Mouse (Mus musculus): ENCODE measurements around the gene Slc25a54. TPM values are rescaled to one million over a fixed set of nuclear protein-coding genes. Genes with fewer than 3 reads are reported as not detected.

The Slc25a54 gene
- polyA plus RNA-seq, 1 experiment from 2014 or later, result not detected

DNA sequence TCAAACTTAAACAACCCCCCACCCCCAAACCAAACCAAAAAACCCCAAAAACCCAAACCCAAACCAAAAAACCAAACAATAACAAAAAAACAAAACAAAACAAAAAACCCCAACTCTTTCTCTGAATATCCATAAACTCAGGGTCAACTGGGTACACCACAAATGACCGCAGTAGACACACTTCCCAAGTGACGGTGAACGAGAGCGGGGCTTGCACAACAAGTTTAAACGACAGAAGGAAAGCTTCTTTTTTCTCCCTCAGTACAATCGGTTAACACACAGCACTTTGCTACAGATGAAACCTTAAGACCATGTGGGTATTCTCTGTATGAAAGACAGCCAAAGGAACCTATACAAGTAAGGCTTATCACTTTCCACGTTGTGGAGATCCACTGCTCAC lies 17.9 kb upstream of the Slc25a54 start:
- ATAC-seq (ENCODE audit: low FRiP score), result no peak
- no peak overlapping the region for H3K4me2 ChIP-seq
- H3K36me3 ChIP-seq, result no peaks in the 10 kb centered on the region
- no peak overlapping the region for H3K4me3 ChIP-seq (replicated peaks)
- H3K27ac ChIP-seq (replicated peaks), result no peak overlapping the region
- 70% methylated on average over 7 of the region's 7 CpGs for WGBS
- H3K9ac ChIP-seq (replicated peaks), result no peak overlapping the region
- H3K9me3 ChIP-seq (replicated peaks), result no peaks in the 10 kb centered on the region
- no peaks in the 10 kb centered on the region for H3K4me1 ChIP-seq
- H3K27me3 ChIP-seq (replicated peaks), result no peaks in the 10 kb centered on the region

DNA sequence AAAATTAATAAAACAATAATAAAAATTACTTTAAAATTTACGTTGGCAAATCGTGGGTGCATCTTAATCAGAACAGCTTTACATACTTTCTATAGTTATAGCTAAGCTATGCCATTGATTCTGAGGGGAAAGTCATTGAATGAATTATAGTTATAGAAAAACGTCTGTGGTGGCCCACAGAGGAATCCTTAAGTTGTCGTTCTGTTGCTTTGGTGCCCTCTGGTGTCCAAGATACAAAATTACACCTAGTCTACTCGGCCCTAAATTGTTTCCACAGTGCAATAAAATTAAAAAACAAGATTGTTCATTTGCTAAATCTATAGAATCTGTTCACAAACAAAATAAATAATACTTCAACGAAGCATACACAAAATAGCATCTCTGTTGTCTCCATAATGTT lies 17.3 kb upstream of the Slc25a54 start:
- 3% methylated on average over 6 of the region's 6 CpGs for WGBS
- H3K4me3 ChIP-seq (replicated peaks), result no peak overlapping the region
- no peak overlapping the region for H3K4me2 ChIP-seq
- H3K9me3 ChIP-seq (replicated peaks), result no peaks in the 10 kb centered on the region
- no peak for ATAC-seq (ENCODE audit: low FRiP score)
- H3K36me3 ChIP-seq, result no peaks in the 10 kb centered on the region
- H3K9ac ChIP-seq (replicated peaks), result no peak overlapping the region
- H3K27me3 ChIP-seq (replicated peaks), result no peaks in the 10 kb centered on the region
- H3K27ac ChIP-seq (replicated peaks), result no peak overlapping the region
- no peaks in the 10 kb centered on the region for H3K4me1 ChIP-seq

DNA sequence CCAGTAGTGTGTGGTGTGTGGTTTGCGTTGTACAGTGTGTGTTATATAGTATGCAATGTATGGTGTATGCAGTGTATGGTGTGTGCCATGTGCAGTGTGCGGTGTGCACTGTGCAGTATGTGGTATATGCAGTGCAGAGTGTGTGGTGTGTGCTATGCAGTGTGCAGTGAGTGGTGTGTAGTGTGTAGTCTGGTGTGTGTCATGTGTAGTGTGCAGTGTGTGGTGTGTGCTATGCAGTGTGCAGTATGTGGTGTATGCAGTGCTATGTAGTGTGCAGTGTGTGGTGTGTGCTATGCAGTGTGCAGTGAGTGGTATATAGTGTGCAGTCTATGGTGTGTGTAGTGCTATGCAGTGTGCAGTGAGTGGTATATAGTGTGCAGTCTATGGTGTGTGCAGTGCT lies 4.1 kb downstream of the Slc25a54 start:
- ATAC-seq (ENCODE audit: low FRiP score), result no peak
- H3K27ac ChIP-seq (replicated peaks), result no peak overlapping the region
- 95% methylated on average over 2 of the region's 2 CpGs for WGBS
- H3K9me3 ChIP-seq (replicated peaks), result no peaks in the 10 kb centered on the region
- H3K9ac ChIP-seq (replicated peaks), result no peak overlapping the region
- no peak overlapping the region for H3K4me2 ChIP-seq
- no peaks in the 10 kb centered on the region for H3K27me3 ChIP-seq (replicated peaks)
- H3K4me3 ChIP-seq (replicated peaks), result no peak overlapping the region
- H3K36me3 ChIP-seq, result no peaks in the 10 kb centered on the region
- H3K4me1 ChIP-seq, result no peaks in the 10 kb centered on the region

DNA sequence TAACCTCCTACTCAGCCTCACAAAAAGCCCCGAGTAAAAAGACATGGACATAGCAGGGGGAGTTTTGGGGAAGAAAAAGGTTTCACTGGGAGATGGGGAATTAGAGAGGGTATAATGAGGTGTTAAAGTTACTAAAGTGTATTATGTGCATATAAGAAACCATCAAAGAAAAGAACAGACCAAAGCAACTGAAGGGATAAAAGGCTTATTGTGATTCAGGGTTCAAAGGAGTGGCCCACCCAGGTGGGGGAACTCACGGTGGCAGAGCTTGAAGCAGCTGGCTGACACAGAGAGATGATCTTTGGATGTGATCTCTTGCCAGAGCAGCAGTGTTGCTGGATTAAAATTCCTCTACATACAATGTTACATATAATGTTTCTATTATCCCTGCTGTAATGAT lies 8.2 kb downstream of the Slc25a54 start:
- H3K4me1 ChIP-seq, result no peaks in the 10 kb centered on the region
- H3K27ac ChIP-seq (replicated peaks), result no peak overlapping the region
- H3K4me3 ChIP-seq (replicated peaks), result no peak overlapping the region
- no peaks in the 10 kb centered on the region for H3K9me3 ChIP-seq (replicated peaks)
- no peak overlapping the region for H3K9ac ChIP-seq (replicated peaks)
- H3K27me3 ChIP-seq (replicated peaks), result no peaks in the 10 kb centered on the region
- H3K4me2 ChIP-seq, result no peak overlapping the region
- H3K36me3 ChIP-seq, result no peaks in the 10 kb centered on the region
- no peak for ATAC-seq (ENCODE audit: low FRiP score)
- 9% methylated on average over 2 of the region's 2 CpGs for WGBS

DNA sequence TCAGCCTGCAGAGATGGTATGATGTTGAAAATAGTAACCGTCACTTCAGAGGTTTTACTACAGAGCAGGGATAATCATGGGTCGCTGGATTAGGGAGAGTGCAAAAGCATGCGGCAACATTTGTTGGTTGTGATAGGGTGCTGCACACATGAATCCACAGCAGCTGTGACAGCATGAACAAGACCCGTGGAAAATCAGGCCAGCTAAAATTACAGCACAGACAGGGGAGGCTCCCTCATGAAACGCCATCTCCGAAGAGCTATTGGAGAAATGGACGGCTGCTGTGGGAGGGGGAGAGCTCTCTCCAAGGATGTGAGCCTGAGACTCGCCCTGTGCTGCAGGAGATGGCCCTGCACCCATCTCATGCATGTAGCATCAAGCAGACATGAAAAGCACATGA lies 24.4 kb downstream of the Slc25a54 start:
- Histone ChIP-seq H3K27me3 (replicated peaks) (no peaks in the 10 kb centered on the region), H3K4me2 (no peak overlapping the region), H3K4me3 (replicated peaks) (no peak overlapping the region), H3K4me1 (no peaks in the 10 kb centered on the region), H3K27ac (replicated peaks) (no peak overlapping the region), H3K9ac (replicated peaks) (no peak overlapping the region), H3K36me3 (no peaks in the 10 kb centered on the region), H3K9me3 (replicated peaks) (no peaks in the 10 kb centered on the region)
- no peak for ATAC-seq (ENCODE audit: low FRiP score)
- WGBS, result 52% methylated on average over 8 of the region's 8 CpGs

DNA sequence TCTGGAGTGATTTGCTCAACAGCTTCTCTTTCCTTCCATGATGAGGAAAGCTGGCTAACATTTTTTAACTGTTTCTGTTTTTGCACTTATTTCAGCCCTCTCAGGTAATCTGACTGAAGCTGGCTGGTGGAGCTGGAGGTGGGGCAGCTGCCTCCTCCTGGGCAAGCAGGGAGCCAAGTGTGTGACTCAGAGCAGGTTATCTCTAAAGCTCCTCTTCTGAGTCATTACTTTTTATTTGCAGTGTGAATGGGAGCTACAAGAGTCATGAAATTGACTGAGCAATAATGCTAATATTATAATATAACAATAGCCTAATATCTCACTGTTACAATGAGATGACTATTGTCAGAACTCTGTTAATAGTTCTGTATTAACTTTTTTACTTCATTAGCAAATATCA lies 36.9 kb downstream of the Slc25a54 start:
- H3K9me3 ChIP-seq (replicated peaks), result peaks cover 6% of the 10 kb centered on the region; the same call in 1 of the 2 replicates
- no peak overlapping the region for H3K4me3 ChIP-seq (replicated peaks)
- no peak for ATAC-seq (ENCODE audit: low FRiP score)
- H3K9ac ChIP-seq (replicated peaks), result no peak overlapping the region
- H3K27me3 ChIP-seq (replicated peaks), result no peaks in the 10 kb centered on the region
- no peak overlapping the region for H3K27ac ChIP-seq (replicated peaks)
- H3K4me2 ChIP-seq, result no peak overlapping the region
- peaks cover under 1% of the 10 kb centered on the region for H3K4me1 ChIP-seq
- H3K36me3 ChIP-seq, result no peaks in the 10 kb centered on the region

DNA sequence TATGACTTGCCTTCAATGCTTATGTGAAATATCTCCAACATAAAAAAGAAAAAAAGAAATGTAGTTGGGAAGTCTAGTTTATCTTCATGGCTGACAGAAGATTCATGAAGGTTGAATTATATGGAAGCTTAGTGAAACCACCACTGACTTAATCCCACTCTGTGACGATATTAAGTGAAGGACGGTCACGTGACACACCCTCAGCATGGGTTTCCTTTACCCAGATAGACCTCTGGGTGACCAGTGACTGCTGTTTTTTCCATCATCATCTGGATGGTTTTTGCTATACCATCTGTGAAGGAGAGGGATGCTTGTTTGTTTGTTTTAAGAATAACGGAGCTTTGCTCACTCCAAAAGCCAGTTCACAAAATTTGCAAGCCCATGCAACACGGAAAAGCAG lies 39.3 kb downstream of the Slc25a54 start:
- H3K27me3 ChIP-seq (replicated peaks), result no peaks in the 10 kb centered on the region
- no peak overlapping the region for H3K4me2 ChIP-seq
- H3K4me1 ChIP-seq, result peaks cover 9% of the 10 kb centered on the region
- 88% methylated on average over 5 of the region's 5 CpGs for WGBS
- 0 out of 2 replicates have a peak, but pooled peaks cover 3% of the 10 kb centered on the region for H3K9me3 ChIP-seq (replicated peaks)
- H3K4me3 ChIP-seq (replicated peaks), result no peak overlapping the region
- no peak overlapping the region for H3K9ac ChIP-seq (replicated peaks)
- H3K27ac ChIP-seq (replicated peaks), result no peak overlapping the region
- ATAC-seq (ENCODE audit: low FRiP score), result no peak
- no peaks in the 10 kb centered on the region for H3K36me3 ChIP-seq

DNA sequence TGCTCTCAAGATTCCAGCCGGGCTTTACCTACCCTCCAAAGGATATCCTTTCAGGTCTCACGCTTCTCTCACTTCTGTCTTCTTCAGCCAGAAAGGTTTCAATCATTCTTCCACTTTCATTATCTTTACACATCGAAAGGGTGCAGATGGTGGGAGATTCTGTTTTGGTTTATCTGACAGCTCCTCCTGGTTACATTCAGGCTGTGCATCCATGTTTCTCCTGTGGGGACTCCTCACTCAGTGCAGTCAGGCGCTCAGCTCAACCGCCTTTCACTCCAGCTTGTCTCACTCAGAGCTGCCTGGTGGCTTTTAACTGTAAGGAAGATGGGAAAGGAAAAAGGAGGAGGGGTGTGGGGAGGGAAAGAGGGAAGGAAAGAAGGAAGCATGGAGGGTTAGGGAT lies 39.7 kb downstream of the Slc25a54 start:
- 84% methylated on average over 5 of the region's 5 CpGs for WGBS
- H3K27me3 ChIP-seq (replicated peaks), result no peaks in the 10 kb centered on the region
- H3K4me1 ChIP-seq, result peaks cover 9% of the 10 kb centered on the region
- H3K27ac ChIP-seq (replicated peaks), result no peak overlapping the region
- no peak overlapping the region for H3K9ac ChIP-seq (replicated peaks)
- no peak for ATAC-seq (ENCODE audit: low FRiP score)
- H3K36me3 ChIP-seq, result no peaks in the 10 kb centered on the region
- no peak overlapping the region for H3K4me2 ChIP-seq
- H3K9me3 ChIP-seq (replicated peaks), result no peaks in the 10 kb centered on the region
- no peak overlapping the region for H3K4me3 ChIP-seq (replicated peaks)

DNA sequence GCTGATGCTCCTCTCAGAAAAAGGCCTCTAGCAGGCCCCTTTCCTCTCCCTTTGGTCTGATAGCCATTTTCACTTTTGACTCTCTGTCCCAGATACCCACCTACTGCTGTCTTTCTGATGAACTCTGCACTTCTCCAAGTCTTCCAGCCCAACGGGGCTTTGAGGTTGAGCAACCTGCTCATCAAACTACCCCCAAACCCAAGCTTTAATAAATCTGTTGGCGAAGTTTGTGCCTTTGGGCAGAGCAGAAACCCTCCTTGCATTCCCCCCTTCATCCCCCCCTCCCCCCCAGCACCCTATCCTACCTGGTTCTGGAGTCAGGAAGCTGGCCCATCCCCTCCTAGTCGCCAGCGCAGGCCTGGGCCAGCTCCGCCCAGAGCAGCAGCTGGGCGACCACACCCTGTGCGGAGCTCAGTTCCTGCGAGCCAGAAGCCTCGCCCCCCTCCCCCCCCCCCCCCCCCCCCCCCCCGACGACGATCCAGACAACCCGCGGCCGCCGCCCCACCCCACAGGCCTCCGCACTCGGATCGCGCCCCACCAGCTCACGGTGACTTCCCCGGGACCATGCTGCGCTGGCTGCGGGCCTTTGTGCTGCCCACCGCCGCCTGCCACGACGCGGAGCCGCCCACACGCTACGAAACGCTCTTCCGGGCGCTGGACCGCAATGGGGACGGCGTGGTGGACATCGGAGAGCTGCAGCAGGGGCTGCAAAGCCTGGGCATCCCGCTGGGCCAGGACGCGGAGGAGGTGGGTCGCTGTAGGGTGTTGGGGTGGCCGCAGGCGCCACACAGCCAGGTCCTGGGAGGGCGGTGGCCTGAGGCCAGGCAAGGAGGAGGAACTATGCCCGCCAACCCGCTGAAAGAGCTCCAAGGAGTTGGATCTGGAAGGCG lies 42.6 kb downstream of the Slc25a54 start, which contains the start of gene Slc25a24:
TSS of gene Slc25a24 (plus strand) at position 509 of the 890 bp plus-strand sequence.
- ATAC-seq (ENCODE audit: low FRiP score), result peak; percentile 87
- peak within 1 kb of the TSS; percentile 65 for H3K9ac ChIP-seq (replicated peaks)
- H3K27me3 ChIP-seq (replicated peaks), result no peaks in the 10 kb centered on the region
- H3K4me1 ChIP-seq, result peaks cover 9% of the 10 kb centered on the region
- no peaks in the 10 kb centered on the region for H3K36me3 ChIP-seq
- peak within 1 kb of the TSS; percentile 70 for H3K4me2 ChIP-seq
- H3K27ac ChIP-seq (replicated peaks), result peak within 1 kb of the TSS; percentile 57
- no peaks in the 10 kb centered on the region for H3K9me3 ChIP-seq (replicated peaks)
- peak within 1 kb of the TSS; percentile 56 for H3K4me3 ChIP-seq (replicated peaks)
- WGBS, result 2% methylated on average over 30 of the region's 49 CpGs

DNA sequence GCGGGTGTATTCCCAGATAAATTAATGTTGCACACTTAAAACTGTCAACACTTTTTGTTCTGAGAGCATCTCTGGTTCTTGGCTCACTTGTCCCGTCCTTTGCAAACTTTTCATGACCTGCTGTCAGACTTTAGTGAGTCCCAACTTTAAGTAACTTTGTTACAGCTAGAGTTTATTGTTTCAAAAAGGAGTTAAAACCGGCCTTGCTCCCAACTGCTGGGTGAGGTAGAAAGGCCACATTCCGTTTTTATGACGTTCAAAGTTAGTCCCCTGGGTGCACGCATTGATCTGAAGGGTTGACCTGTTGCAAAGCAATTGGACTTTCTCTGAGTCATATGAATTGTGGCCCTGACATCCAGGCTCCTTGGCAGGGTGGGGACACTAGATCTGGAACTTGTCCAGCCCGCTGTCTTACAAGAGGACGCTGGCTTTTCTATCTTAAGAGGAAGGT lies 43.3 kb downstream of the Slc25a54 start:
- Histone ChIP-seq H3K4me2 (peak overlapping the region; percentile 70), H3K4me3 (replicated peaks) (peak overlapping the region; percentile 56), H3K27ac (replicated peaks) (no peak overlapping the region; the same call in 1 of the 2 replicates), H3K36me3 (no peaks in the 10 kb centered on the region), H3K4me1 (peaks cover 9% of the 10 kb centered on the region), H3K9me3 (replicated peaks) (no peaks in the 10 kb centered on the region), H3K27me3 (replicated peaks) (no peaks in the 10 kb centered on the region), H3K9ac (replicated peaks) (peak overlapping the region; percentile 65)
- WGBS, result 9% methylated on average over 8 of the region's 8 CpGs
- no peak for ATAC-seq (ENCODE audit: low FRiP score)

DNA sequence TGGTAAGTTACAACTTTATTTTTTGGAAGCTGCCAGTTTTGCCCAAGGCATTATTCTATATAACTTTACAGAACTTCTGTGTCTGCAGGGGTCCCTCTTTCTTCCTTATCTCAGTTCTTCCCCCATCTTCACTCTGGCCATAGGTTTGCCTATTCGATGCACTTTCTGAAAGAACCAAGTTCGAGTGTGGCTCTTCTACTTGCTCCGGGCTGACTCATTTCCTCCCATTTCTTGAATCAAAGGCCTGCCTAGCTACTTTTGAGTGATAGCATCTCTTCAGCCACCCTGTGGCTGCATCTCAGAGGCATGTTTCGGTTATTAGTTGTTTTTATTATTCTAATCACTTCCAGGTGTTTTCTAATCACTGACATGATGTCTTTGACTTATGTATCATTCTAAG lies 43.8 kb downstream of the Slc25a54 start:
- H3K9ac ChIP-seq (replicated peaks), result no peak overlapping the region
- WGBS, result 76% methylated on average over 4 of the region's 4 CpGs
- H3K4me3 ChIP-seq (replicated peaks), result peak overlapping the region; percentile 56; the same call in 1 of the 2 replicates
- no peak for ATAC-seq (ENCODE audit: low FRiP score)
- H3K27me3 ChIP-seq (replicated peaks), result no peaks in the 10 kb centered on the region
- H3K4me1 ChIP-seq, result peaks cover 9% of the 10 kb centered on the region
- H3K27ac ChIP-seq (replicated peaks), result no peak overlapping the region
- H3K9me3 ChIP-seq (replicated peaks), result no peaks in the 10 kb centered on the region
- H3K4me2 ChIP-seq, result peak overlapping the region; percentile 70
- no peaks in the 10 kb centered on the region for H3K36me3 ChIP-seq

DNA sequence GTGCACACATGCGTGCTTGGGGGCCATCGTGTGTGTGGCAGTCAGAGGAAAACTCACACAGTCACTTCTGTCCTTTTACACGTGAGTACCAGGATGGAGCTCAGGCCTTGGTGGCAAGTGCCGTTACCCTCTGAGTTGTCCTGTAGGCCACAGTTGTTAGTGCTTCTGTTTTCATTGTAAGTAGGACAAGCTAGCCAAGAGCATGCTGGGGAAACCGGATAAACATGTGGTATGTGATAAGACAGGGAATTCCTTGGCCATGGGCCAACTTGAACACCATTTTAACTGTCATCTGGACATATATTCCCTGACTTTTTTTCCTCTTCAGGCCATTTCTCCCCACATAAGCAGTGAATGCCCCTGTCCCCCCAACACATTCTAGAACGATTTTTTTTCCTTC lies 45.3 kb downstream of the Slc25a54 start:
- H3K4me2 ChIP-seq, result no peak overlapping the region
- H3K36me3 ChIP-seq, result no peaks in the 10 kb centered on the region
- H3K4me3 ChIP-seq (replicated peaks), result no peak overlapping the region
- no peak overlapping the region for H3K27ac ChIP-seq (replicated peaks)
- no peak for ATAC-seq (ENCODE audit: low FRiP score)
- WGBS, result 79% methylated on average over 6 of the region's 6 CpGs
- H3K27me3 ChIP-seq (replicated peaks), result no peaks in the 10 kb centered on the region
- no peak overlapping the region for H3K9ac ChIP-seq (replicated peaks)
- H3K9me3 ChIP-seq (replicated peaks), result no peaks in the 10 kb centered on the region
- peaks cover 9% of the 10 kb centered on the region for H3K4me1 ChIP-seq
